Mouse (Mus musculus) bone marrow, adult 2 months (tissue): Measurements from ENCODE around the gene Ccr9. TPM values are rescaled to one million over a fixed set of nuclear protein-coding genes. Genes with fewer than 3 reads are reported as not detected.

Experiments
- H3K27ac ChIP-seq: fragments of 200-500 bp; 2 replicates; pipeline ENCODE4 v1.5.1; 2012; ENCODE audit warnings: low read depth, mild to moderate bottlenecking, control low read depth, inconsistent platforms, low read length; ENCODE audit not compliant: control insufficient read depth, poor library complexity, insufficient read depth
- H3K4me1 ChIP-seq: fragments of 200-500 bp; 2 replicates; pipeline ENCODE4 v1.6.1; 2011; ENCODE audit warnings: low read length; ENCODE audit not compliant: control insufficient read depth, insufficient read depth
- H3K4me3 ChIP-seq: fragments of 200-500 bp; replicated peaks from 2 replicates; pipeline ENCODE3; 2011; ENCODE audit warnings: mild to moderate bottlenecking, low read depth, low read length, control low read depth; ENCODE audit not compliant: control insufficient read depth
- CTCF ChIP-seq: fragments of 200-500 bp; IDR thresholded peaks from 2 replicates; pipeline ENCODE4 v1.5.1; 2011; ENCODE audit warnings: low read length, control low read depth; ENCODE audit not compliant: control insufficient read depth, insufficient read depth
- POLR2A ChIP-seq: fragments of 200-500 bp; IDR thresholded peaks from 2 replicates; pipeline ENCODE4 v1.6.1; 2011; ENCODE audit warnings: low read depth, mild to moderate bottlenecking, control low read depth, low read length, borderline replicate concordance; ENCODE audit not compliant: control insufficient read depth
- WGBS: fragments of 180-500 bp; shearing (Covaris S2); methylation state at CpG from one replicate; pipeline ENCODE4 v1.1.7; 2018; 5-methylcytosine and 5-hydroxymethylcytosine counted together
- polyA plus RNA-seq: library from polyadenylated mRNA; stranded (reverse); fragments of >200 nt; gene quantifications from 2 replicates; pipeline ENCODE4 v1.2.4, GENCODE M21; 2011; ENCODE audit warnings: low replicate concordance; ENCODE audit not compliant: missing spikeins, insufficient read depth, insufficient read length

Ccr9 gene
- polyA plus RNA-seq, 1 experiment: 0.97 TPM

DNA sequence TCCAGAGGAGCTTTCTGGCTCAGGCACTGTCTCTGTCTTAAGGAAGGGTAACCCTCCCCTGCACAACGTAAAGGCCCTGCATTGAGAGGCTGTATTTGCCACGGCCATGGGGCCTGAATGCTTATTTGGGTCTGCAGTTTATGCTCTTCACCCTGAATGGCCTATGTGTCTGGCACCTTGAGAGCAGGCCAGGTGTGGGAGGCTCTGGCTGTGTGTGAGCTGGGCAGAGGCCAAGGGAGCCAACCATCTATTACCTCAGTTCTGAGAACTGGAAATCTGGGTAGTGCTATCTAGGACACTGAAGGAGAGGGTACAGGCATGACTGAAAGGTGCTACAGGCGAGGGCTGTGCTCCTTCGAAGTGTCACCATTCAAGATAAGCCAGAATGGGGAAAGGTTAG is 136.6 kb downstream of the Ccr9 start:
- H3K4me1 ChIP-seq: no peaks in the 10 kb centered on the region
- H3K27ac ChIP-seq: no peak overlapping the region
- WGBS: 75% methylated on average over 4 of the region's 4 CpGs
- no peak overlapping the region for H3K4me3 ChIP-seq
- no peak for TF ChIP-seq POLR2A
- no peak for TF ChIP-seq CTCF

DNA sequence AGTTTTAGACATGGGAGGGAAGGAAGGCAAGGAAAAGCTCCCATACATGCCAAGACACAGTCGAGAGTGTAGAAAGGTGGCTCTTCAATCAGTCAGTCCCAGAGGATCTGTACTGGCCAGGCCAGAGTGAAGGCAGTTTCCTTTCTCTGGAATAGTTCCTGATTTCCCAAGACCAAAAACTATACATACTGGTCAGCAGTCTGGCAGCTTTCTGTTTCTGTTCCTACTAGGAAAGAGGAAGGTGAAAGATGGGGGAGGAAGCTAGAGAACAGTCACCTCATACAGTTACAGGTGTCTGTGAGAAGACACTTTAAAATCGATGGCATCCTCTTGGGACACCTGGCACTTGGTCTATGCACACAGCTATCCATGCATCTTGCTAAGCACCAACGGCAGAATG is 137.2 kb downstream of the Ccr9 start:
- H3K4me1 ChIP-seq: no peaks in the 10 kb centered on the region
- no peak overlapping the region for H3K4me3 ChIP-seq
- H3K27ac ChIP-seq: no peak overlapping the region
- TF ChIP-seq CTCF: no peak
- no peak for TF ChIP-seq POLR2A
- 70% methylated on average over 3 of the region's 3 CpGs for WGBS

DNA sequence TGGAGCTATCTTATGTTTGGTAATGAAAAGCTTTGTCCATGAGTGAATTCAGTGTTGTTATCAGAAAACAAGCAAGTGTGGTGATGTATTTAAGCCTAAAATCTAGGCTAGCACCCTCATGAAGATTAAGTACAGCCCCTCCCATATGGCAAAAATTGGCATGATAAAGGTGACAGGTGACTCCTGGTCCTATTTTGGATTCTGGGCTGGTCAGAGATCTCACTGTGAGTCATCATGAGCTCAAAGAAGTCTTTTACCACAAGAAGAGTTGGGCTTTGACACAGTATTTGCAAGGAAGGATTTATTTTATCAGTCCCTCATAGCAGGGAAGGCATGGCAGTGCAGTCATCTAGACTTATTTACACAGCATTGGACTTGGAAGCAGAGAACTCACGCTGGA is 137.8 kb downstream of the Ccr9 start:
- Histone ChIP-seq H3K4me1 (no peaks in the 10 kb centered on the region), H3K4me3 (no peak overlapping the region), H3K27ac (no peak overlapping the region)
- 83% methylated on average over 1 of the region's 1 CpGs for WGBS
- no peak for TF ChIP-seq POLR2A
- no peak for TF ChIP-seq CTCF

DNA sequence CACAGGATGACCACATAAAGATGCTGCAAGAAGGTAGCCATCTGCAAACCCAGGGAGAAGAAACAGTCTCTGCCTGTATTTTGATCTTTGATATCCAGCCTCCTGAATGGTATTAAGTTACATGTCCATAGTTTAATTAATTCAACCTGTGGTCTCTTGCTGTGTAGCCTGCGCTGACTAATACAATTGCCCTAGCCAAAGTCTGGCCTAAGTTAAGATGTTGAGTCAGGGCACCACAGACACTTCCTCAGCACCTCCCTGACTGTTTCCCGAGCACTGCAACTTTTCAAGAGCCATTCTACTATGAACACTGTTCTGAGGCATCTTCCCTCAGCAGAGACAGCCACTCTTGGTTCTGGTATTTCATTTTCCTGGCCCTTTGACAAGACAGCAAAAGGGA is 140.4 kb downstream of the Ccr9 start:
- 80% methylated on average over 2 of the region's 2 CpGs for WGBS
- Histone ChIP-seq H3K4me1 (no peaks in the 10 kb centered on the region), H3K4me3 (no peak overlapping the region), H3K27ac (no peak overlapping the region)
- TF ChIP-seq POLR2A (no peak), CTCF (no peak)

DNA sequence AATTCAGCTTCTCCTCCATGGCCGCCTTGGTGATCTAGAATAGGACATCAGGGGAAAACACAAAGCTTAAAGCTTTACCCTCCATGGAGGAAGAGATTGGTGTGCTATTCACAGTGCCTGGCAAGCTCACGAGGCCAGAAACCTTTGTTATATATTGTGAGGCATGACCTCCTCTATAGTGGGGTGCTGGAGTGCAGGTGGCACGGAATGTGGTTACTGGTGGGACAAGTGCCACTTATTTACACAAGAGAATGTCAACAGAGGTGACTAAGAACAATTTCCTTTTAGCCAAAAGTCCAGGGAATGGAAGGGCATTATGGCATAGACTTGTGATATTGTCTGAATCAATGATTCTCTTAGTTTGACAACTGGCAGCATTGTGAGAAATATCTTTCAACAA is 148.4 kb downstream of the Ccr9 start:
- Histone ChIP-seq H3K4me3 (no peak overlapping the region), H3K4me1 (no peaks in the 10 kb centered on the region), H3K27ac (no peak overlapping the region)
- no peak for TF ChIP-seq CTCF
- no peak for TF ChIP-seq POLR2A
- 82% methylated on average over 3 of the region's 3 CpGs for WGBS

DNA sequence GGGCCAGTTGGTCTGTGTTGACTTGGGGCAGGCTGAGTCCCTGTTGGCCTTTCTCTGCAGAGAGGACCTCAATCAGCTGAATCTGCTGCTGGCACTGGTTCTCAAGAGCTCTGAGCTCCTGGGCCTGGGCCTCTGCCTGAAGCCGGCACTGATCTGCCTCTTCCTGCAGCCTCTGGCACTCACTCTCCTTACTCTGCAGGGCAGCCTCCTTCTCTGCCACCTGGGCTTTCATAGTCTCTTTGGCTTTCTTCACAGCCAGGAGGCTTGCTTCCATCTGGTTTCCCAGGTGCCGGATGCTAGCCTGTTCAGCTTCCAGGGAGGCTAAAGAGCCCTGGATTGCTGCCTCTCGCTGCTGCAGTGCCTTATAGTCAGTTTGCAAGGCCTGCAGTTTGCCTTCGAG is 150.7 kb downstream of the Ccr9 start:
- H3K27ac ChIP-seq: no peak overlapping the region
- WGBS: 84% methylated on average over 4 of the region's 4 CpGs

More for the DNA sequence above, 150.7 kb downstream of the Ccr9 start:
- Histone ChIP-seq H3K4me3 (no peak overlapping the region), H3K4me1 (no peaks in the 10 kb centered on the region)
- TF ChIP-seq POLR2A: no peak
- no peak for TF ChIP-seq CTCF

Other genes with a start within 250 kb of the Ccr9 start
- 16.0 and 19.0 TPM in 2 replicates for gene Limd1, start 199.7 kb upstream of the Ccr9 start, polyA plus RNA-seq
- 5.8 and 9.0 TPM in 2 replicates for gene Sacm1l, start 148.7 kb upstream of the Ccr9 start, polyA plus RNA-seq
- 3.1 and 7.7 TPM in 2 replicates for gene Slc6a20b, start 45.9 kb upstream of the Ccr9 start, polyA plus RNA-seq
- 20.2 and 22.0 TPM in 2 replicates for gene Slc6a20a, start 446 bp downstream of the Ccr9 start, polyA plus RNA-seq
- gene Lztfl1, start 39.3 kb downstream of the Ccr9 start, polyA plus RNA-seq: 5.9 and 10.7 TPM in 2 replicates
- gene Cxcr6, start 128.0 kb downstream of the Ccr9 start, polyA plus RNA-seq: not detected in 2 replicates
- 5.2 and 12.2 TPM in 2 replicates for gene Fyco1, start 173.5 kb downstream of the Ccr9 start, polyA plus RNA-seq
- not detected in 2 replicates for gene Xcr1, start 183.6 kb downstream of the Ccr9 start, polyA plus RNA-seq